Mouse (Mus musculus): ENCODE results near the gene Palmd.
A peak's percentile ranks its signal among the peaks of the same experiment; 100 is the strongest.

Gene Palmd

GRCm38 (mm10) chr3:116968540-116968997 lies at the start of gene Palmd:
Gene Palmd (minus strand): TSS chr3:116968987.
- peak; percentile 65 for DNase-seq

GRCm38 (mm10) chr3:117010182-117010581 lies 41.4 kb upstream of the Palmd start:
- DNase-seq = no peak

GRCm38 (mm10) chr3:117007340-117007739 lies 38.6 kb upstream of the Palmd start:
- no peak for DNase-seq

- no peak for DNase-seq
These were observed 37.8 kb upstream of the Palmd start for GRCm38 (mm10) chr3:117006636-117007035.

- DNase-seq = no peak
These were observed 34.6 kb upstream of the Palmd start for GRCm38 (mm10) chr3:117003379-117003778.

- DNase-seq = no peak
These were observed 33.1 kb upstream of the Palmd start for GRCm38 (mm10) chr3:117001686-117002485.

GRCm38 (mm10) chr3:116993011-116993410 lies 24.2 kb upstream of the Palmd start:
- DNase-seq = no peak

- no peak for DNase-seq
These were observed 22.4 kb upstream of the Palmd start for GRCm38 (mm10) chr3:116991180-116991579.

- DNase-seq = no peak
These were observed 19.4 kb upstream of the Palmd start for GRCm38 (mm10) chr3:116988221-116988620.

- no peak for DNase-seq
These were observed 17.7 kb upstream of the Palmd start for GRCm38 (mm10) chr3:116986451-116986850.

GRCm38 (mm10) chr3:116985741-116986140 lies 17.0 kb upstream of the Palmd start:
- DNase-seq = no peak

- DNase-seq = peak; percentile 71
These were observed 16.3 kb upstream of the Palmd start for GRCm38 (mm10) chr3:116985042-116985455.

GRCm38 (mm10) chr3:116981811-116982575 lies 13.2 kb upstream of the Palmd start:
- no peak for DNase-seq

GRCm38 (mm10) chr3:116969786-116970185 lies 999 bp upstream of the Palmd start:
- peak; percentile 12 for DNase-seq

GRCm38 (mm10) chr3:116969003-116969402 lies 216 bp upstream of the Palmd start:
- peak; percentile 10 for DNase-seq

GRCm38 (mm10) chr3:116967967-116968366 lies 820 bp downstream of the Palmd start, which contains the start of gene 4930455H04Rik:
Gene 4930455H04Rik (plus strand): TSS chr3:116968267.
- no peak for DNase-seq

GRCm38 (mm10) chr3:116967436-116967835 lies 1.4 kb downstream of the Palmd start:
- no peak for DNase-seq

GRCm38 (mm10) chr3:116966800-116967199 lies 2.0 kb downstream of the Palmd start:
- no peak for DNase-seq

GRCm38 (mm10) chr3:116966225-116966624 lies 2.6 kb downstream of the Palmd start:
- DNase-seq = peak; percentile 72

- DNase-seq = no peak
These were observed 4.4 kb downstream of the Palmd start for GRCm38 (mm10) chr3:116964426-116964825.

GRCm38 (mm10) chr3:116963213-116963612 lies 5.6 kb downstream of the Palmd start:
- DNase-seq = no peak

GRCm38 (mm10) chr3:116961354-116962142 lies 7.2 kb downstream of the Palmd start:
- no peak for DNase-seq

GRCm38 (mm10) chr3:116960414-116960813 lies 8.4 kb downstream of the Palmd start:
- no peak for DNase-seq
